Mouse (Mus musculus) monocyte, adult 5-6 weeks (primary cell): ENCODE measurements around the gene Cpne4. TPM values are rescaled to one million over a fixed set of nuclear protein-coding genes. Genes with fewer than 3 reads are reported as not detected.

Experiments
- ATAC-seq: fragments of 153-309, 156-312 bp; replicated peaks from 2 replicates; pipeline ENCODE4 v1.8.0; 2017; ENCODE audit warnings: mild to moderate bottlenecking; ENCODE audit not compliant: low TSS enrichment, insufficient number of reproducible peaks, severe bottlenecking, poor library complexity, low FRiP score
- total RNA-seq: library from RNA; stranded (forward); fragments of 200-1000, 200-491, 200-594 nt; gene quantifications from 3 replicates; pipeline ENCODE4 v1.2.3, GENCODE M21; 2017

Gene Cpne4
- not detected in 3 replicates for total RNA-seq

DNA sequence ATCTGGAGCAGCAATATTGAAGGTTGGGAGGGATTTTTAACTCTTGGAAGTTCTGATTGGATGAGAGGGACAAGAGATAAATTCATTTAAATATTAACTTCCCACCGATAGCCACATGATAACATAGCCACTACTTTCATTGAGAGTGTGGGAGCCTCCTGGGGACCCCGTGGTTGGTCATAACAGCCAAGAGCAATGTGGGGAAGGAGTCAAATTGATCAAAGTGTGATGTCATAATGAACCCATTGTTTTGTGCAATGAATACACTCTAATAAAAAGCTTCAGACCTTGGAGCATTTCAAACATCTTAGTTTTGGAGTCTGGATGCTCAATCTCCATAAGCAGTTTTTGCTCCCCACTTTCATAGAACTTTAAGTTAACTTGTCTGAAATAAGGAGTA lies at the start of gene Cpne4:
Gene Cpne4 (plus strand): TSS at position 301 of the 400 bp plus-strand sequence.
- ATAC-seq: no peak

GRCm38 (mm10) chr9:104515187-104515586 lies 31.9 kb upstream of the Cpne4 start:
- ATAC-seq: no peak

DNA sequence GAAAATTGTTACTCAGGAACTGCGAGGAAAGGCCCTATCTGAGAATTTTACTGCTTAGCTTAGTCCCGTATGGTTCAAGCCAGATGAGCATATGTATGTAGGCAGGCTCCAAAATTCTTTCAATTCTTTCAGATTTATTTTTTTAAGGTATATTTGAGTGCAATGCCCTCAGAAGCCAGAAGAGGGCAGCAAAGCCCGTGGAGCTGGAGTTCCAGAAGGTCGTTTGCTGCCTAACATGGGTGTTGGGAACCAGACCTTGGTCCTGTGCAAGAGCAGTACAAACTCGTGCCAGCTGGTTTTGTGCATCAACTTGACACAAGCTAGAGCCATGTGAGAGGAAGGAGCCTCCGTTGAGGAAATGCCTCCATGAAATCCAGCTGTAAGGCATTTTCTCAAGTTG lies 11.6 kb upstream of the Cpne4 start:
- no peak for ATAC-seq

DNA sequence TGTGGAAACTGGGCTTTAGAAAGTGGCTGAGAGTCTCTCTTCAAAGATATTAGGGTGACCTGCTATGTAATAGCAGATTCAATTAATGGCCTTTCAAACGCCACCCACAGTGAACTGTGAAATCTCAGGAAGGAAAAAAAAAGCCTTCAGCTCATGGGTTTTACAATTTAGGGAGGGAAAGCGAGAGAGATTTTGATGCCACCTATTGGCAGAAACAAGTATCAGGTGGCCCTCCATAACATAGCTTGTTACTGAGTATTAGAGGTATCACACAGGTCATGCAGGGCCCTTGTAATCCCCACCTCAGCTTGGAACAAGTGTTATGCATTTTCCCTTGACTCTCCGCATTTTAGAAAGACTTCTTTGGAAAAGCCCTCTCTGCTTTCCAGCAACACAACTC lies 18.7 kb downstream of the Cpne4 start:
- ATAC-seq: no peak

- no peak for ATAC-seq
Measured at GRCm38 (mm10) chr9:104566468-104566867, 19.4 kb downstream of the Cpne4 start.

GRCm38 (mm10) chr9:104567096-104567495 lies 20.0 kb downstream of the Cpne4 start:
- ATAC-seq: no peak

- no peak for ATAC-seq
Measured at GRCm38 (mm10) chr9:104569480-104570167, 22.5 kb downstream of the Cpne4 start.

GRCm38 (mm10) chr9:104572856-104573255 lies 25.8 kb downstream of the Cpne4 start:
- no peak for ATAC-seq

DNA sequence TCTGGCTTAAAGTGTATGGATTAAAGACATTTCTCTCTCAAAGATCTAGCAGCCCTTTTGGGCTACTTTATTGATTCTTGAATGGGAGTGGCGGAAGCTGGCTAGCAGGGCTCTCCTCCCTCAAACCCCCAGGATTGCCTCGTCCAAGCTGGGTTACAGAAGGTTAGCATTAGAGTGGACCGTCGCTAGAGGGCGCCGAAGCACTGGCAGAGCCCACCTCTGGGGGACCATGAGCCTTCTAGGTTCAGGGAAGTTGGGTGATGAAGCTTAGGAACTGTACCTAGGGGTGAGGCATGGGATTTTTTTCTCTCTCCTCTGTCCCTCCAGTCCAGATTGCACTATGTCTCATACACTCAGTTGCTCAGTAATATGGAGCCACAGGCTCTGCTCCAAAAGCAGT lies 27.4 kb downstream of the Cpne4 start:
- ATAC-seq: no peak

- ATAC-seq: no peak
Measured at GRCm38 (mm10) chr9:104581921-104582624, 35.0 kb downstream of the Cpne4 start.

DNA sequence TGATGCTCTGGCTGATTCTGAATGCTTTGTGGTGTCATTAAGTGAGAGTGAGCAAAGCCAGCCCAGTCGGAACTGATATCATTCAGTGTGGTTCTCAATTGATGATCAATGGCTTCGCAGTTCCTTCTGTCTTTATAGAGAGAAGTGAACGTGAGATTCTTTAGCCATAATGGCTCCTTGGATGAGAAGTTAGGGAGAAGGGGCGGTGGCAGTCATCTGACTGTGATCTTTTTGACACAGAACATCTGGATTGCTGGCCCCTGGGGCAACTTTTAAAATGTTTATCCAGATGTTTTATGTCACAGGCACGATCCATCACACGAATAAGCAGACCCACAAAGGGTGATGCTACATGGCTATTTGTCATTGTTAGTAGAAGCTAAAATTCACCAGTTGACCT lies 35.6 kb downstream of the Cpne4 start:
- no peak for ATAC-seq

- ATAC-seq: no peak
Measured at GRCm38 (mm10) chr9:104594550-104594949, 47.5 kb downstream of the Cpne4 start.

GRCm38 (mm10) chr9:104594979-104595378 lies 47.9 kb downstream of the Cpne4 start:
- no peak for ATAC-seq

DNA sequence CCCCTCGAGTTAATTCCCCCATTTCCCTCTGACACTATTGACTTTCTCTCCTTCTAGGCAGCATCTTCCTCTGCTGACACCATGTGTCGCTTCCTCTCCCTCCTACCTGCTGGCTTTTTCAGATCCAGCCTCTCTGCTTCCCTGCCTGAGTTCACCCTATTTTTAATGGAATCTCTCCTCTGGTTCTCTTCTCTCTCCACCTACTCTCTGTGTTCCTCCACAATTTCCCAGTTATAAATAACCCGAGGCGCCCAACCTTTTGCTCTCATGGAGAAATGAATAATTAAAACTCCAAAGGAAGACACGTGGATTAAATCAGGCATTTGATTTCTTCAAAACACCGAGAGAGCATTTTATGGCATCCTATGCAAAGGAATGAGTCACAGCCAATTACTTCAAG lies 65.4 kb downstream of the Cpne4 start:
- ATAC-seq: no peak

- ATAC-seq: no peak
Measured at GRCm38 (mm10) chr9:104616691-104617090, 69.6 kb downstream of the Cpne4 start.

DNA sequence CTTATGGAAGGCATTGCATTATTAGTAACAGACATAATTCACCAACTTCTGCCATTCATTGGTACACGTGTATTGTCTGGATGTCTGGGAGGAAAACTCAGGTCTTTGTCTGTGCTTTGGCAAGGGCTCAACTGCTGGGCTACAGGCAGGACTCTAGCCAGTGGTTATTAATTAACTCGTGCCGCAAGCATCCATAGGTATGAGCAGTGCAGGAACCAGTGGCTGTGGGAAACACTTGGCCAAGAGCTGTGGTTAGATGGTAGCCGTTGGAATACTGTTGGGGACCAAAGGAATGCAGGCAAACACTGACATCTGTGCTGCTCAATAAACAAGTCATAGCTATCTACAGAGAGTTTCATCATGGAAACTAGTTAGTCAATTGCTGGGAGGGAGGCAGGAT lies 76.5 kb downstream of the Cpne4 start:
- no peak for ATAC-seq

DNA sequence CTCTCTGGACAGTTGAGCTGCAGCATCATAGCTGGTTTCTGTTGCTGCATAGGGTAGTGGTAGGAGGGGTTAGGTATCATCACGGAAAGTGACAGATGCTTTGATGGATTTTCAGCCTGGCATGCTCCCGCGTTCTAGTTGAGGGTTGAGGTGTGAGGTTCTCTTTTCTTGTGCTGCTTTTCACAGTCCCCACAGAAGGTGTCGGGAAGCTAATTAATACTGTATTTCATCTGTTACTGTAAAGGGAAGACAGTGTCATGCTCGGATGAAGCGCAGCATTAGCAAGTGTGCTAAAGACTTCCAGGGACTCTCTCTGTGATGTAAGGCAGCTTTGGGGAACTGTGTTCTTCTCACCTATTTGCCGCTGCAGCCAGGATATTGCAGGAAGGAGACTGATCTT lies 80.7 kb downstream of the Cpne4 start:
- no peak for ATAC-seq

DNA sequence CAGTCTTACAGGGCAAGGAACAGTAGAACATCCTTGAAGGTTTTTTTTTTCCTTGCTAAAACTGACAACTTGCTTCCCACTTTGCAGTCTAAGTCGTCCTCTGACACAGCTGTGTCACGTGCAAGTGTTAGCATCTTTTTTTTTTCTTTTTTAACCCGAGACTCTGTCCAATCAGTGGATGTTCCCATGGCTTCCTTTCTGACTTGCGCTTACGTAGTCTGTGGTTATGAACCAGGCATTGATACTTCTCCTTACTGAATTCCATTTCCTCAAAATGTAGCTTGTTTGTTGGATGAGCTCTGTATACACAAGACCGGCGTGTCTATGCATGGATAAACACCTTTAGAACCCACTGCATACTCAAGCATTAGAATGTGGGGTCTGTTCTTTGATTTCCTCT lies 82.2 kb downstream of the Cpne4 start:
- 0 out of 2 replicates have a peak, but pooled peaks have one; percentile 31 for ATAC-seq

DNA sequence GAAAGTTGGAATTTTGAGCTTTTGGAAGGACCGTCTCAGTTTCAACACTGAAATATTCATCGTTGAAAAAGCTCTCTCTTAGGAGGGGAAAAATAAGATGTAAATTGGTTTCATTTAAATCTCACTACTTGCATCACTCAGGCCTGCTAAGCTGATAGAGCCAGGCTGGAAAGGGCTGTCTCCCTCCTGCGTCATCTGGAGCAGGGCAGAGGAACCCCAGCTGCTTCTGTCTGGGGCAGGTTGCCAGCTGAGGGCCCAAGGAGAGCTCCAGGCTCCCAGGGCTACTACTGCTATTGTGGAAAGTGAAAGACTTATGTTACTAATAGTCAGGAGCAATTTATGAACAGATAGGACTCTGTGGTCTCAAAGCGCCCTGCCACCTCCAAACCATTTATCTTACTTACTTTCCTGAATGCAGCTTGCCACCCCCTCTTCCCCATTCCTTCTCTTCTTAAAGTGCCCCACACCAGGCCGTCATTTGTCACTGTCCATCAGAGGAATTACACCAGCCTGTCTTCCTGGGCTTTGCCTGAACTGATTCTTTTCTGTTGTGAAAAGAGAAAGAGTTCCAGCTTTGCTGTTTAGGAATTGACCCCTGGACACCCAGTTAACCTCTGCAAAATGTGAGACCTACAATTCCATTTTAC lies 99.4 kb downstream of the Cpne4 start:
- ATAC-seq: no peak

DNA sequence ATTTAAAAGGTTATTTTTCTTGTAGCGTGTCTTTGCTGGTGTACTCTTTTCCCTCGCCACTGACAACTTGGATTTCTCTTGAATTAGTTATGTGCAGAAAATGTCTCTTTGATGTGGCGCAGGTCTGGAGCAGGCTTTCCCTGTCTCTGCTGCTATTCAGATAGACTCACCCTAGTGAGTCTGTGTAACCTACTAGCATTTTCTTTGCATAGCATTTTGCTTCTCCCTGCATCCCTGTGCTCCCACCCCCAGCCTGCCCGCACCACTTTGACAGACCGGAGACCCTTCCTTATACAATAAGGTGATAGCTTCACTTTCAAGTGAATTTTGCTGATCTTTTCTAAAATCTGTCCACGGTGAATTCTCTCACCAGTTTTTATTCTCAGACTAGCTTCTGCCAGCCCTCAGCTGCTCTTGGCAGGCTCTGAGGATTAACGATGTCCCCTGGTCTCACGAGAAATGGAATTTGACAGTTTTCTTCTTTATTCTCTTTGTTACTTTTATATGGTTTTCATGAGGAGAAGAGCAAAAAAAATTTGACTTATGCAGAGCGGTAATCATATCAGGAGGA lies 105.7 kb downstream of the Cpne4 start:
- no peak for ATAC-seq
